Mouse (Mus musculus) hindbrain, postnatal 0 days (tissue): ENCODE results near the gene Thra. TPM values are rescaled to one million over a fixed set of nuclear protein-coding genes. Genes with fewer than 3 reads are reported as not detected.

Experiments used
- ATAC-seq: fragments of 200-750 bp; cut with Nextera tagmentation; 2 replicates; pipeline ENCODE4 v1.8.0; 2017; ENCODE audit warnings: mild to moderate bottlenecking, moderate TSS enrichment, moderate library complexity
- DNase-seq: peaks from one replicate; pipeline ENCODE4 v3.0.0-alpha.2; 2015; ENCODE audit warnings: low spot score
- H3K27ac ChIP-seq: fragments of 300-500 bp; sonication (generic); 2 replicates; pipeline ENCODE4 v1.5.1; 2014; ENCODE audit warnings: mild to moderate bottlenecking
- H3K27me3 ChIP-seq: fragments of 300-500 bp; sonication (generic); 2 replicates; pipeline ENCODE4 v1.6.1; 2014; ENCODE audit warnings: low read length, mixed read lengths; ENCODE audit not compliant: insufficient read depth
- H3K36me3 ChIP-seq: fragments of 300-500 bp; sonication (generic); 2 replicates; pipeline ENCODE4 v1.6.1; 2014; ENCODE audit warnings: low read length, mixed read lengths; ENCODE audit not compliant: insufficient read depth
- H3K4me1 ChIP-seq: fragments of 300-500 bp; sonication (generic); 2 replicates; pipeline ENCODE4 v1.6.1; 2014; ENCODE audit warnings: antibody characterized with exemption, low read length, mixed read lengths; ENCODE audit not compliant: insufficient read depth
- H3K4me2 ChIP-seq: fragments of 300-500 bp; sonication (generic); 2 replicates; pipeline ENCODE4 v1.6.1; 2014; ENCODE audit warnings: low read depth, mild to moderate bottlenecking, low read length, moderate library complexity, mixed read lengths
- H3K4me3 ChIP-seq: fragments of 300-500 bp; sonication (generic); 2 replicates; pipeline ENCODE4 v1.5.1; 2014; ENCODE audit warnings: low read length
- H3K9ac ChIP-seq: fragments of 300-500 bp; sonication (generic); replicated peaks from 2 replicates; pipeline ENCODE4 v1.6.1; 2014; ENCODE audit warnings: mild to moderate bottlenecking, low read length, moderate library complexity, mixed read lengths
- H3K9me3 ChIP-seq: fragments of 300-500 bp; sonication (generic); 2 replicates; pipeline ENCODE4 v1.6.1; 2016; ENCODE audit warnings: low read length, mixed read lengths
- CTCF ChIP-seq: IDR thresholded peaks from 2 replicates; pipeline ENCODE4 v1.5.1; 2016; ENCODE audit warnings: antibody characterized with exemption, control low read depth, low read depth
- WGBS: fragments of 180-500 bp; shearing (Covaris S2); extraction: QIAGEN DNeasy Blood & Tissue Kit; methylation state at CpG from one replicate; pipeline ENCODE4 v1.1.7; 2014; 5-methylcytosine and 5-hydroxymethylcytosine counted together
- polyA plus RNA-seq: library from polyadenylated mRNA; unstranded; fragments of >200 nt; fragmentation: Nextera tagmentation; extraction: Ambion mirVana; gene quantifications from 2 replicates; pipeline ENCODE4 v1.2.1, GENCODE M21; 2015
- total RNA-seq: library from RNA; depleted of rRNA; stranded (reverse); fragments of >200 nt; gene quantifications from 2 replicates; pipeline ENCODE4 v1.2.3, GENCODE M21; 2014

Thra gene
- total and polyA plus RNA-seq, 2 experiments from 2014 or later, result 160 to 812 TPM

DNA sequence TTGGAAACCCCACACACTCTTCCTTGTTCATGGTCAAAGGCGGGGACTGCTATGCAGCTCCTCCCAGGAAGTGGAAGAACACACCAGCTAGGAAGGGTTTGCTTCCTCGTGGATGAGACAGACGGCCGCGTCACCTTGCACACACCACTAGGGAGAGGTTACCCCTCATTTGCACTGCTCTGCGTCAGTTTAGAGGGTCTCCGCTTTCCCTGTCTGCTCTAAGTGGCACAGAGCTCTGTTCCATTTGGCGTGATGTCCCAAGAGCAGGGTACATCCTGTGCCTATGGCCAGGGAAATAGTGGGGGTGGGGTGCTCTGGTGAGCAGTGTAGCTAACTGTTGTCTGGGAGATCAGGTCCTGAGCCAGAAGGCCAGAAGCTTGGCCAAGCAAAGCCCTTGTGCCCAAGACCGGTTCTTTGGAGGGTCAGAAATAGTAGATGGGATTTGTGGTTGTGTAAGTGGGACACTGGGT lies 13.7 kb downstream of the Thra start:
- ATAC-seq (peak; percentile 57), DNase-seq (peak; percentile 81)
- H3K4me3 ChIP-seq, result no peak overlapping the region
- TF ChIP-seq CTCF, result no peak
- H3K4me1 ChIP-seq, result peaks cover 41% of the 10 kb centered on the region
- WGBS, result 42% methylated on average over 9 of the region's 9 CpGs
- H3K4me2 ChIP-seq, result no peak overlapping the region
- no peak overlapping the region for H3K9ac ChIP-seq
- H3K27me3 ChIP-seq, result no peaks in the 10 kb centered on the region
- peak overlapping the region; percentile 79 for H3K27ac ChIP-seq
- H3K9me3 ChIP-seq, result no peaks in the 10 kb centered on the region
- peaks cover 21% of the 10 kb centered on the region for H3K36me3 ChIP-seq

- H3K4me3 ChIP-seq, result no peak overlapping the region
- H3K4me1 ChIP-seq, result peaks cover 37% of the 10 kb centered on the region
- DNase-seq (peak; percentile 87), ATAC-seq (peak; percentile 58)
- H3K9me3 ChIP-seq, result no peaks in the 10 kb centered on the region
- peak overlapping the region; percentile 79 for H3K27ac ChIP-seq
- H3K36me3 ChIP-seq, result peaks cover 21% of the 10 kb centered on the region
- H3K9ac ChIP-seq, result no peak overlapping the region
- no peaks in the 10 kb centered on the region for H3K27me3 ChIP-seq
- TF ChIP-seq CTCF, result peak; percentile 100
- 24% methylated on average over 7 of the region's 7 CpGs for WGBS
- no peak overlapping the region for H3K4me2 ChIP-seq
These were observed 14.3 kb downstream of the Thra start for GRCm38 (mm10) chr11:98754621-98755181.

DNA sequence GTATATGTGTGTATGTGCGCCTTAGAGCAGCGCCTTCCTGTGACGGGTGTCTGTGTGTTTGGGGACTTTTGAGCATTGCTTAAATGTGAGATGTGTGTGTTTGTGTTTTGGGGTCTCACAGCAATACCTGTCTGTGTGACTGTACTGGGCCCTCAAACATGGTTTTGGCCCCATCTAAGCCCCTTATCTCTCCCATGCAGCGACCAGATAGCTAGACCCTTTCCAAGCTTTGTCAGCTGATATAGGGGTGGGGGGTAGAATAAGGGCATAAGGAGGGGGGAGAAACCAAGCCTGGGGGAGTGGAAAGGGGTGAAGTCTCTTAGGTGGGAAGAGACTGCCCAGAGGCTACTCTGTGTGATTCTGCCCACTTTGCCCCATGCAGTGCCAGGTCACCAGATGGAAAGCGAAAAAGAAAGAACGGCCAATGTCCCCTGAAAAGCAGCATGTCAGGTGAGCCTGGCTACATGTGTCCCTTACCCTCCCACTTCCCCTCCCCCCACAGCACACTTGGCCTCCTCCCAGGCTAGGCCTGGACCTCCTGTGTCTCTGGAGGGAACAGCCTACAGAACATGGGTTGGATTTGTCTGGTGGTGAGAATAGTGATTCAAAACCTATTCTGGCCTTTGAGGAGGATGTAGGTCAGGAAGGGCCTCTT lies 15.4 kb downstream of the Thra start:
- 86% methylated on average over 6 of the region's 6 CpGs for WGBS

DNA sequence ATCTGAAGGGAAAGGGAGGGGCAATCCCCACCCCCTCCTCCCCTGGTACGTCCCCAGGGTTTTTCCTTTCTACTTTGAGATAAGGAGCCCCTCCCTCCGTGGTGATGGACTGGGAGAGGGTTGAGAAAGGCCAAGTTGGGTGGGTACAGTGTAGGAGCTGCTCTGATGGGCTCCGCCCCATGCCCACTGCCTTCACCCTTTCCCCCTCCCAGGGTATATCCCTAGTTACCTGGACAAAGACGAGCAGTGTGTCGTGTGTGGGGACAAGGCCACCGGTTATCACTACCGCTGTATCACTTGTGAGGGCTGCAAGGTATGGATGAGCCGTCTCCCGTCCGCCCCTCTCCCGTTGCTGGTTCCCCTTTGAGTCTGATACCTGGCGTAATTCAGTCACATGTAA lies 16.3 kb downstream of the Thra start:
- TF ChIP-seq CTCF, result no peak
- H3K4me2 ChIP-seq, result no peak overlapping the region
- no peaks in the 10 kb centered on the region for H3K9me3 ChIP-seq
- WGBS, result 91% methylated on average over 12 of the region's 12 CpGs
- H3K4me3 ChIP-seq, result no peak overlapping the region
- H3K27ac ChIP-seq, result no peak overlapping the region
- no peaks in the 10 kb centered on the region for H3K27me3 ChIP-seq
- no peak overlapping the region for H3K9ac ChIP-seq
- peaks cover 27% of the 10 kb centered on the region for H3K36me3 ChIP-seq
- DNase-seq, result no peak
- no peak for ATAC-seq
- peaks cover 17% of the 10 kb centered on the region for H3K4me1 ChIP-seq

More for the DNA sequence above, 15.4 kb downstream of the Thra start:
- Histone ChIP-seq H3K4me2 (no peak overlapping the region), H3K27ac (no peak overlapping the region), H3K4me1 (peaks cover 25% of the 10 kb centered on the region), H3K27me3 (no peaks in the 10 kb centered on the region), H3K4me3 (no peak overlapping the region), H3K9me3 (no peaks in the 10 kb centered on the region), H3K9ac (no peak overlapping the region), H3K36me3 (peaks cover 25% of the 10 kb centered on the region)
- TF ChIP-seq CTCF, result no peak
- ATAC-seq (no peak), DNase-seq (no peak)

GRCm38 (mm10) chr11:98761939-98762338 lies 21.5 kb downstream of the Thra start:
- Histone ChIP-seq H3K36me3 (peaks cover 38% of the 10 kb centered on the region), H3K27ac (no peak overlapping the region), H3K9me3 (no peaks in the 10 kb centered on the region), H3K4me1 (peaks cover 15% of the 10 kb centered on the region; the same call in 1 of the 2 replicates), H3K4me3 (no peak overlapping the region), H3K4me2 (no peak overlapping the region), H3K27me3 (no peaks in the 10 kb centered on the region), H3K9ac (no peak overlapping the region)
- TF ChIP-seq CTCF, result no peak
- 92% methylated on average over 4 of the region's 4 CpGs for WGBS
- no peak for DNase-seq
- ATAC-seq, result no peak

GRCm38 (mm10) chr11:98762756-98763501 lies 22.5 kb downstream of the Thra start:
- Histone ChIP-seq H3K4me3 (no peak overlapping the region), H3K27me3 (no peaks in the 10 kb centered on the region), H3K9me3 (no peaks in the 10 kb centered on the region), H3K36me3 (peaks cover 33% of the 10 kb centered on the region), H3K27ac (no peak overlapping the region), H3K4me2 (no peak overlapping the region), H3K9ac (no peak overlapping the region), H3K4me1 (peaks cover 19% of the 10 kb centered on the region; the same call in 1 of the 2 replicates)
- WGBS, result 56% methylated on average over 17 of the region's 17 CpGs
- ATAC-seq (no peak), DNase-seq (peak; percentile 51)
- peak; percentile 61 for TF ChIP-seq CTCF

GRCm38 (mm10) chr11:98763502-98763861 lies 23.0 kb downstream of the Thra start:
- Histone ChIP-seq H3K4me2 (no peak overlapping the region), H3K27ac (no peak overlapping the region), H3K27me3 (no peaks in the 10 kb centered on the region), H3K4me1 (peaks cover 22% of the 10 kb centered on the region; the same call in 1 of the 2 replicates), H3K9me3 (no peaks in the 10 kb centered on the region), H3K9ac (no peak overlapping the region), H3K36me3 (peaks cover 38% of the 10 kb centered on the region), H3K4me3 (no peak overlapping the region)
- ATAC-seq (no peak), DNase-seq (no peak)
- WGBS, result 88% methylated on average over 8 of the region's 8 CpGs
- TF ChIP-seq CTCF, result no peak
